Mouse (Mus musculus) cortical plate, adult 2 months (tissue): ENCODE data around the gene Clock.

Source experiments
- CTCF ChIP-seq: fragments of 200-500 bp; IDR thresholded peaks from 2 replicates; pipeline ENCODE4 v1.5.1; 2011; ENCODE audit warnings: mild to moderate bottlenecking, control low read depth, low read length; ENCODE audit not compliant: insufficient read depth; ENCODE audit errors: extremely low read depth
- POLR2A ChIP-seq: fragments of 200-500 bp; IDR thresholded peaks from 2 replicates; pipeline ENCODE4 v1.6.1; 2011; ENCODE audit warnings: mild to moderate bottlenecking, low read length, control low read depth; ENCODE audit not compliant: insufficient read depth; ENCODE audit errors: extremely low read depth

DNA sequence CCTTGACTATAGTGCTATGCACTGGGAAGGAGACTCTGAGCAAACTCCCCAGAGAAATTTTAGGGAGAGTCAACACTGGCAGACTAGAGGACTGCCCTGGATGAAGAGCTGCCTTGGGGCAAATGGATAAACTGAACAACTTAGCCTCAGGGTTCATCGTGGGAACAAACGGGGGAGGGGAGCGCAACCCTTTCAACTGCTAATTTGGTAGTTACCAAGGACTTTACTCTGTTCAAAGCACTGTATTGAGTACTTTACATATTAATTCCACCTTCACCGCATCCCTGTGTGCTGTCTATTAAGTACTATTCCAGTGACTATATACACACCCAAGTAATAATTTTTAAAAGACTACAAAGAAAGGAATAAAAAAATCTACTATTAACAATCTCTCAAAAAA is 18.9 kb downstream of the Clock start:
- TF ChIP-seq CTCF: no peak
- no peak for TF ChIP-seq POLR2A
